Mouse (Mus musculus) right cerebral cortex, postnatal 36 days (tissue): ENCODE results near the gene Gm10409.
"Not testable (repeated sequence)": the region's sequence is repeated elsewhere in the genome, so short reads cannot be mapped to it uniquely, and the experiment has no call there.

Experiments
- DNase-seq, 2 experiments: peaks; one replicate each; pipeline ENCODE4 v3.0.0; 2022; ENCODE audit warnings: low spot score in 2 of 2, mixed read lengths in 1 of 2

Gm10409 gene

GRCm38 (mm10) chr14:3412314-3412713 is at the start of gene Gm10409:
Gene Gm10409, plus strand, starts transcription at chr14:3412614.
- DNase-seq, result not testable (repeated sequence)

DNA sequence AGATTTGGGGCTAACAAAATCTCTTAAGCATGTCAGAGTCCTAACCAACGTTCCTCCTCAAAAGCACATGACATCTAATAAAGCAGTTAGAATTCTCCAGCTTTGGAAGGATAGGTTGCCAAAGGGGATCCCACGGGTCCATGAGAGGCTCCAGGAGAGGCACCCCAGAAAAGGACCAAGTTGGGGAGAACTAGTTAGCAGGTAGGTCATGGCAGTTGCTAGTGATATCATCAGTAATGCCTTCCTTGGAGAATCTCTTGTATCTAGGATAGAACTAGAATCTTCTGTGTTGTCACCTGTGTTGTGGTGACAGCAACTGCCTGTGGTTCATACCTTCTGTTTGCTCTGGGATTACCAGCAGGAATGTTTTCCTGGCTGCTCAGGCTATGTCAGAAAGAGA is 17.6 kb upstream of the Gm10409 start, which contains the start of gene Gm10413:
Gene Gm10413, plus strand, starts transcription at position 301 of the 400 bp plus-strand sequence.
- DNase-seq, result not testable (repeated sequence)

DNA sequence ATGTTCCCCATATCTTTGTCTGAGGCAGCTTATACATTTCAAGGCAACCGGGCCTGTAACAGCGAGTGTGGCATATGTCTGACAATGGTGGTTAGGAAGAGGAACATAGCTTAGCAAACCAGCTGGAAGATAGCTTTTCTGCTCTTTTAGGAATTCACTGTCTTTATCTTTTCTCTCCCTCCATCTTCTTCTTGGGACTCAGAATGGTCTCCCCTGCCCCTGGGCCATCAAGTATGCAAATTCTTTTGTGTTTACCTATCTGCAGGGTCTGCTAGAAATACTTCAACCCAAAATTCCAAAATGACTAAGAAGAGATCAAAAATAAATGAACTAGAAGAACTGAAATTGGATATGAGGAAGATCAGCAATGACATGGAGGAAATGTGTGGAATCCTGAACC is 15.4 kb downstream of the Gm10409 start, which contains the start of gene Gm3005:
Gene Gm3005, plus strand, starts transcription at position 301 of the 400 bp plus-strand sequence.
- DNase-seq, result not testable (repeated sequence)

GRCm38 (mm10) chr14:3449079-3449478 is 36.7 kb downstream of the Gm10409 start, which contains the start of gene Gm10408:
Gene Gm10408, plus strand, starts transcription at chr14:3449379.
- not testable (repeated sequence) for DNase-seq
